Mouse (Mus musculus): ENCODE measurements around the gene Nek8. TPM values are rescaled to one million over a fixed set of nuclear protein-coding genes. Genes with fewer than 3 reads are reported as not detected.

Gene Nek8
- polyA plus RNA-seq, 1 experiment from 2014 or later, result 18.3 TPM

- Histone ChIP-seq H3K9me3 (no peaks in the 10 kb centered on the region), H3K4me2 (peak overlapping the region; percentile 72), H3K27me3 (no peaks in the 10 kb centered on the region), H3K27ac (no peak overlapping the region; the same call in 1 of the 2 replicates), H3K36me3 (peaks cover 30% of the 10 kb centered on the region), H3K9ac (replicated peaks) (peak overlapping the region; percentile 92), H3K4me1 (replicated peaks) (peaks cover 46% of the 10 kb centered on the region), H3K4me3 (replicated peaks) (peak overlapping the region; percentile 88)
- ATAC-seq (ENCODE audit: insufficient number of reproducible peaks, insufficient read depth, low FRiP score, low TSS enrichment, low read depth), result no peak
- 5% methylated on average over 7 of the region's 7 CpGs for WGBS
These were observed 6.0 kb upstream of the Nek8 start for GRCm38 (mm10) chr11:78182450-78182849.

- ATAC-seq (ENCODE audit: insufficient number of reproducible peaks, insufficient read depth, low FRiP score, low TSS enrichment, low read depth), result no peak
- peak overlapping the region; percentile 88 for H3K4me3 ChIP-seq (replicated peaks)
- no peaks in the 10 kb centered on the region for H3K27me3 ChIP-seq
- 49% methylated on average over 2 of the region's 2 CpGs for WGBS
- peaks cover 51% of the 10 kb centered on the region for H3K4me1 ChIP-seq (replicated peaks)
- H3K27ac ChIP-seq, result 0 out of 2 replicates have a peak overlapping the region, but pooled peaks have one; percentile 12
- peak overlapping the region; percentile 72 for H3K4me2 ChIP-seq
- no peaks in the 10 kb centered on the region for H3K9me3 ChIP-seq
- H3K36me3 ChIP-seq, result peaks cover 30% of the 10 kb centered on the region
- H3K9ac ChIP-seq (replicated peaks), result peak overlapping the region; percentile 92
These were observed 5.4 kb upstream of the Nek8 start for GRCm38 (mm10) chr11:78181830-78182357.

- Histone ChIP-seq H3K9me3 (no peaks in the 10 kb centered on the region), H3K27ac (0 out of 2 replicates have a peak overlapping the region, but pooled peaks have one; percentile 97), H3K36me3 (peaks cover 30% of the 10 kb centered on the region), H3K4me3 (replicated peaks) (no peak overlapping the region), H3K4me1 (replicated peaks) (peaks cover 52% of the 10 kb centered on the region), H3K27me3 (no peaks in the 10 kb centered on the region), H3K4me2 (peak overlapping the region; percentile 98), H3K9ac (replicated peaks) (peak overlapping the region; percentile 79; the same call in 1 of the 2 replicates)
- ATAC-seq (ENCODE audit: insufficient number of reproducible peaks, insufficient read depth, low FRiP score, low TSS enrichment, low read depth), result no peak
- 79% methylated on average over 6 of the region's 6 CpGs for WGBS
These were observed 3.7 kb upstream of the Nek8 start for GRCm38 (mm10) chr11:78180081-78180761.

- ATAC-seq (ENCODE audit: insufficient number of reproducible peaks, insufficient read depth, low FRiP score, low TSS enrichment, low read depth), result no peak
- WGBS, result 27% methylated on average over 8 of the region's 8 CpGs
- Histone ChIP-seq H3K4me2 (peak overlapping the region; percentile 98), H3K9ac (replicated peaks) (peak overlapping the region; percentile 79; the same call in 1 of the 2 replicates), H3K27ac (peak overlapping the region; percentile 97), H3K4me3 (replicated peaks) (peak overlapping the region; percentile 60), H3K4me1 (replicated peaks) (peaks cover 52% of the 10 kb centered on the region), H3K27me3 (no peaks in the 10 kb centered on the region), H3K36me3 (peaks cover 30% of the 10 kb centered on the region), H3K9me3 (no peaks in the 10 kb centered on the region)
These were observed 3.0 kb upstream of the Nek8 start for GRCm38 (mm10) chr11:78179438-78179999.

GRCm38 (mm10) chr11:78178859-78179437, 2.5 kb upstream of the Nek8 start:
- Histone ChIP-seq H3K4me3 (replicated peaks) (peak overlapping the region; percentile 60), H3K36me3 (peaks cover 30% of the 10 kb centered on the region), H3K4me1 (replicated peaks) (peaks cover 49% of the 10 kb centered on the region), H3K27me3 (no peaks in the 10 kb centered on the region), H3K4me2 (peak overlapping the region; percentile 98), H3K27ac (peak overlapping the region; percentile 97), H3K9me3 (no peaks in the 10 kb centered on the region), H3K9ac (replicated peaks) (peak overlapping the region; percentile 79)
- under 1% methylated on average over 29 of the region's 29 CpGs for WGBS
- no peak for ATAC-seq (ENCODE audit: insufficient number of reproducible peaks, insufficient read depth, low FRiP score, low TSS enrichment, low read depth)

DNA sequence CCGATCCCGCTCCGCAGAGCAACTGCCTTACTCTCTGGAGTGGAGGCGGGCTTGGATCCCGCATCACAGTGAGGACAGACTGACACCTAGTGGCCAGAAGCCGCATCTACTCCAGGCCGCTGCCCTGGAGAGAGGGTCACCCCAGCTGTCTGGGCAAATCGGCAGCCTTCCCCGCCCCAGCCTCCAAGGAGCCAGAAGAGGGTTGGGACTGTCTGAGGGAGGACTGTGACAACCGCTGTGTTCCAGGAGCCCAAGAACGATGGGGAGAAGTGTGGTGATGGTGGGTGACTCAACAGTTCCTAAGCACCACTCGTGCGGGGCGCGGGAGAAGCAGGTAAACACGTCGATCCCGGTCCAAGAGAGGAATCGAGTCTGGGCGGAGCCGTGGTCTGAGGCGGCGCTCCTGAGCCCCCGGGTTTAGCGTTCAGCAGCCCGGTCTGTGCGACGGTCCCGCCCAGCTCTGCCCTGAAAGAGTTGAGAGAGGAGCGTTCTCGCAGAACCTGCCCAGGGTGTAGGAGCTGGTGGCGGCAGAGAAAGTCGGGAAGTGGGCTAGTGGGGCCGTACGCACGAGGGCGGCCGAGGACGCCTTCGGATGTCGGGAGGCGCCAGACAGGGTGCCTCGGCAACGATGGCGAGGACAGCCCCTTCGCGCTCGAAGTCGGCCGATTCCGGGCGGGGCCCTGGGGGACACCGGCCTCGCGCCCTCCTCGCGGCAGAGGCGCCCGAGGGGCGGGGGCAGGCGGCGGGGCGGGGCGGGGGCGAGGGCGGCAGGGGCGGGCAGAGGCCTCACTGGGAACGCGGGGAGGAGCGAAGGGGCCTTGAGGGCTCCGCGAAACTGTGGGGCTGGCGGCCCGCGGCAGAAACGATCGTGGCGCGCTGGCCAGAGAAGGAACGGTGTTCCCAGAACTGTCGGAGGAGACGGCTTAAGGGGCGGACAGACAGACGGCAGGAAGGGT, 1.7 kb upstream of the Nek8 start:
- Histone ChIP-seq H3K4me1 (replicated peaks) (peaks cover 47% of the 10 kb centered on the region), H3K9ac (replicated peaks) (peak overlapping the region; percentile 79), H3K27ac (peak overlapping the region; percentile 97), H3K4me2 (peak overlapping the region; percentile 98), H3K9me3 (no peaks in the 10 kb centered on the region), H3K27me3 (no peaks in the 10 kb centered on the region), H3K4me3 (replicated peaks) (peak overlapping the region; percentile 60), H3K36me3 (peaks cover 30% of the 10 kb centered on the region)
- ATAC-seq (ENCODE audit: insufficient number of reproducible peaks, insufficient read depth, low FRiP score, low TSS enrichment, low read depth), result peak; percentile 84
- under 1% methylated on average over 81 of the region's 84 CpGs for WGBS

GRCm38 (mm10) chr11:78177437-78177836, 962 bp upstream of the Nek8 start:
- H3K4me2 ChIP-seq, result peak overlapping the region; percentile 98
- peak overlapping the region; percentile 60 for H3K4me3 ChIP-seq (replicated peaks)
- peaks cover 46% of the 10 kb centered on the region for H3K4me1 ChIP-seq (replicated peaks)
- WGBS, result under 1% methylated on average over 10 of the region's 10 CpGs
- H3K27me3 ChIP-seq, result no peaks in the 10 kb centered on the region
- H3K36me3 ChIP-seq, result peaks cover 33% of the 10 kb centered on the region
- peak overlapping the region; percentile 57 for H3K9ac ChIP-seq (replicated peaks)
- no peaks in the 10 kb centered on the region for H3K9me3 ChIP-seq
- peak overlapping the region; percentile 97; the same call in 1 of the 2 replicates for H3K27ac ChIP-seq
- no peak for ATAC-seq (ENCODE audit: insufficient number of reproducible peaks, insufficient read depth, low FRiP score, low TSS enrichment, low read depth)

DNA sequence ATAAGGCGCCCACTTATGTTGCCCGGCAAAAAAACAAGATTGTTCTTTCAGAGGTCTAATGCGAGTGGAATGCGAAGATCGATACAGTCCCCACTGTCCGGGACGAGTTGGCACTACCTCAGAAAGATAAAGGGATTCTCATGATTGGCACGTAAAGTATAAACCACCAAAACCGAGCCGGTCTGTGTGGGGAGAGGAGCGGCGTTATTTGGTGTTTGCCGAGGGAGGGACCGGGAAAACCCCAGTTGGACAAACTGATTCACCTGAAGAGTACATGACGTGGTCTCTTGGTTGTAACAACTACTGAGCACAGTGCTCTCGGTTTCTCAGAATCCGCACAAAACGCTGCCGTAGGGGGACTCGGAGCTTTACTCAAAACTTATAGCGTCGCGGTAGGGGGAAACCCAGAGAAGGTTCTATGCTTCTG, 443 bp upstream of the Nek8 start:
- Histone ChIP-seq H3K9me3 (no peaks in the 10 kb centered on the region), H3K27ac (peak overlapping the region; percentile 87), H3K4me3 (replicated peaks) (peak overlapping the region; percentile 60), H3K4me2 (peak overlapping the region; percentile 98), H3K9ac (replicated peaks) (peak overlapping the region; percentile 57), H3K27me3 (no peaks in the 10 kb centered on the region), H3K36me3 (peaks cover 35% of the 10 kb centered on the region), H3K4me1 (replicated peaks) (peaks cover 41% of the 10 kb centered on the region)
- 1% methylated on average over 23 of the region's 23 CpGs for WGBS
- ATAC-seq (ENCODE audit: insufficient number of reproducible peaks, insufficient read depth, low FRiP score, low TSS enrichment, low read depth), result no peak

DNA sequence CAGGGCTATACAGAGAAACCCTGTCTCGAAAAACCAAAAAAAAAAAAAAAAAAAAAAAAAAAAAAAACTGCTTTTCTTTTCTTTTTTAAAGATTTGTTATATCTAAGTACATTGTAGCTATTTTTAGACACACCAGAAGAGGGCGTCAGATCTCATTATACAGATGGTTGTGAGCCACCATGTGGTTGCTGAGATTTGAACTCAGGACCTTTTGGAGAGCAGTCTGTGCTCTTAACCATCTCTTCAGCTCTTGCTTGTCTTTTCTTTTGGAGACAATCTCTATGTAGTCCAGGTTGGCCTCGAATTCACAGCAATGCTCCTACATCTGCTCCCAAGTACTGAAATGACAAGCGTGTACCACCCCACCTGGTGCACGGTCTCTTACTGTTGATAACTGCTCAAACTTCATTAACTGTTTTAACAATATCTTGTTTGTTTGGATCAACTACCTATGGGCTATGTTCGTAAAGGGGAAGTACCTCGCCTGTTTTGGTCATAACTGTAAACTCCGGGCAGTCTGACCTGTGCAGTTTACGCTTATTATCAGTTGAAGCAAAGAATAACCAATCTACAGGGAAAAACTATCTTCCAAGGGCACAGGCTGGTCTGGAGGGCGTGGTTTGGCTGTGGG, 589 bp downstream of the Nek8 start:
- Histone ChIP-seq H3K4me3 (replicated peaks) (peak overlapping the region; percentile 60), H3K4me2 (peak overlapping the region; percentile 98), H3K27ac (peak overlapping the region; percentile 87), H3K9me3 (no peaks in the 10 kb centered on the region), H3K9ac (replicated peaks) (peak overlapping the region; percentile 57), H3K4me1 (replicated peaks) (peaks cover 30% of the 10 kb centered on the region), H3K27me3 (no peaks in the 10 kb centered on the region), H3K36me3 (peaks cover 29% of the 10 kb centered on the region)
- ATAC-seq (ENCODE audit: insufficient number of reproducible peaks, insufficient read depth, low FRiP score, low TSS enrichment, low read depth), result no peak
- WGBS, result 3% methylated on average over 9 of the region's 10 CpGs

- peaks cover 22% of the 10 kb centered on the region for H3K36me3 ChIP-seq
- H3K4me1 ChIP-seq (replicated peaks), result peaks cover 17% of the 10 kb centered on the region
- no peaks in the 10 kb centered on the region for H3K9me3 ChIP-seq
- 91% methylated on average over 3 of the region's 3 CpGs for WGBS
- H3K4me3 ChIP-seq (replicated peaks), result no peak overlapping the region
- no peak overlapping the region for H3K27ac ChIP-seq
- no peak for ATAC-seq (ENCODE audit: insufficient number of reproducible peaks, insufficient read depth, low FRiP score, low TSS enrichment, low read depth)
- no peaks in the 10 kb centered on the region for H3K27me3 ChIP-seq
- no peak overlapping the region for H3K4me2 ChIP-seq
- no peak overlapping the region for H3K9ac ChIP-seq (replicated peaks)
These were observed 2.0 kb downstream of the Nek8 start for GRCm38 (mm10) chr11:78174506-78174905.
